Mouse (Mus musculus): ENCODE data around the gene Osbpl10. TPM values are rescaled to one million over a fixed set of nuclear protein-coding genes. Genes with fewer than 3 reads are reported as not detected.

Gene Osbpl10
- polyA plus RNA-seq, 1 experiment from 2014 or later, result 1.4 TPM

DNA sequence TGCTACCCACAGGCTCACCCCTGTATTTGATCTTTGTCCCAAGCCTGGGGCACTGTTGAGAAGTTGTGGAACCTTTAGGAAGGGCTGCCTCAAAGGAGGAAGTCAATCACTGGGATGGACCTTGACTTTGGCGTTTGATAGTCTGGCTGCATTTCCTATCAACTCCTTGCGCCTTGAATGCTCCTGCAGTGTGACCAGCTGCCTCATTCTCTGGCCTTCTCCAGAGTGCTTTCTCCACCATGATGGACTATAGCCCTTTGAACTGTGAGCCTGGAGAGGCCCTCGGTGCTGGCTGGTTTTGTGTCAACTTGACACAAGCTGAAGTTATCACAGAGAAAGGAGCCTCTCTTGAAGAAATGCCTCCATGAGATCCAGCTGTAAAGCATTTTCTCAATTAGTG is 33.7 kb upstream of the Osbpl10 start:
- peaks cover 5% of the 10 kb centered on the region; the same call in 1 of the 2 replicates for H3K4me1 ChIP-seq (ENCODE audit: control insufficient read depth, insufficient read depth, low read length)
- no peak overlapping the region for H3K4me2 ChIP-seq (ENCODE audit: low read depth, low read length)
- H3K36me3 ChIP-seq (ENCODE audit: control insufficient read depth, insufficient read depth, low read length), result no peaks in the 10 kb centered on the region
- no peak overlapping the region for H3K27ac ChIP-seq (ENCODE audit: low read length)
- H3K9ac ChIP-seq (ENCODE audit: low read length), result no peak overlapping the region
- no peaks in the 10 kb centered on the region for H3K27me3 ChIP-seq (ENCODE audit: control insufficient read depth, insufficient read depth, low read length)
- 83% methylated on average over 3 of the region's 3 CpGs for WGBS
- no peak for ATAC-seq (ENCODE audit: insufficient read depth, low FRiP score)
- no peak overlapping the region for H3K4me3 ChIP-seq (replicated peaks; ENCODE audit: low read length)
- H3K9me3 ChIP-seq (replicated peaks; ENCODE audit: control insufficient read depth, low read length), result peaks cover 4% of the 10 kb centered on the region; the same call in 1 of the 2 replicates

DNA sequence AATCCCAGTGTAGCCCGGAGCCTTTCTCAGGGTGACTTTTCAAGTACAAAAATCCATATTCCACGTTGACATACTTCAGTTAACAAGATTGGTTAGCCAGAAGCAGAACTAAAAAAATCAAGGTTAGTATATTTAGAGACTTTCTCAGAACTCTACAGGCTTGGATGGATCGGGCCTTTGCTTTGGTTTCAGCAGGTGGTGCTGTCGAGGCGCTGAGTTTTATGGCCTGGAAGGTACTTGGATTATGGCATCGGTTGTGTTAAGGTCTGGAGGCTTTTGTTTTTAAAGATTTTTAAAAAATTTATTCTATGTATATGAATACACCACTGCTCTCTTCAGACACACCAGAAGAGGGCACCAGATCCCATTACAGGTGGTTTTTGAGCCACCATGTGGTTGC is 32.8 kb upstream of the Osbpl10 start:
- H3K4me1 ChIP-seq (ENCODE audit: control insufficient read depth, insufficient read depth, low read length), result peaks cover 5% of the 10 kb centered on the region
- ATAC-seq (ENCODE audit: insufficient read depth, low FRiP score), result no peak
- WGBS, result 83% methylated on average over 6 of the region's 6 CpGs
- H3K27ac ChIP-seq (ENCODE audit: low read length), result no peak overlapping the region
- H3K4me2 ChIP-seq (ENCODE audit: low read depth, low read length), result no peak overlapping the region
- no peak overlapping the region for H3K4me3 ChIP-seq (replicated peaks; ENCODE audit: low read length)
- peaks cover 4% of the 10 kb centered on the region; the same call in 1 of the 2 replicates for H3K9me3 ChIP-seq (replicated peaks; ENCODE audit: control insufficient read depth, low read length)
- H3K9ac ChIP-seq (ENCODE audit: low read length), result no peak overlapping the region
- no peaks in the 10 kb centered on the region for H3K36me3 ChIP-seq (ENCODE audit: control insufficient read depth, insufficient read depth, low read length)
- H3K27me3 ChIP-seq (ENCODE audit: control insufficient read depth, insufficient read depth, low read length), result no peaks in the 10 kb centered on the region

DNA sequence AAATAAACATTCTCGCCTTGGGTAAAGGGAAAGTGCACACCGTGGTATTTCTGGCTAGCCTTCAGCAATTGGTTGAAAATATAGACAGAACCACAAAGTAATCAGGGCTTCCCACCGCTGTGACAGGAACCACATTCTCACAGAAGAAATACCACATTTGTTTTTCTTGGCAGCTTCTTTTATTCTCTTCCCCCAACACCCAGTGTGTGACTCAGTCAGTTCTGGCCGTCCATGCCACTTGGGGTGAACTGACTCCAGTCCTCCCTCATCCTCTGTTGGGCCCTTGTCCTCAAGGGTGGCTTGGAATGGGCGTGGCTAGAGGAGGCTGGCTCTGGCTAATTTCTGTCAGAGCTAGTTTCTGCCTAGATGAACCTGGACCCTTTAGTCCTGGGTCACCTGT is 30.0 kb upstream of the Osbpl10 start:
- WGBS, result 39% methylated on average over 5 of the region's 5 CpGs
- ATAC-seq (ENCODE audit: insufficient read depth, low FRiP score), result peak; percentile 69
- no peaks in the 10 kb centered on the region for H3K9me3 ChIP-seq (replicated peaks; ENCODE audit: control insufficient read depth, low read length)
- no peak overlapping the region for H3K4me3 ChIP-seq (replicated peaks; ENCODE audit: low read length)
- H3K4me1 ChIP-seq (ENCODE audit: control insufficient read depth, insufficient read depth, low read length), result peaks cover 5% of the 10 kb centered on the region
- no peaks in the 10 kb centered on the region for H3K36me3 ChIP-seq (ENCODE audit: control insufficient read depth, insufficient read depth, low read length)
- no peaks in the 10 kb centered on the region for H3K27me3 ChIP-seq (ENCODE audit: control insufficient read depth, insufficient read depth, low read length)
- H3K9ac ChIP-seq (ENCODE audit: low read length), result 0 out of 2 replicates have a peak overlapping the region, but pooled peaks have one; percentile 17
- no peak overlapping the region for H3K27ac ChIP-seq (ENCODE audit: low read length)
- H3K4me2 ChIP-seq (ENCODE audit: low read depth, low read length), result no peak overlapping the region

DNA sequence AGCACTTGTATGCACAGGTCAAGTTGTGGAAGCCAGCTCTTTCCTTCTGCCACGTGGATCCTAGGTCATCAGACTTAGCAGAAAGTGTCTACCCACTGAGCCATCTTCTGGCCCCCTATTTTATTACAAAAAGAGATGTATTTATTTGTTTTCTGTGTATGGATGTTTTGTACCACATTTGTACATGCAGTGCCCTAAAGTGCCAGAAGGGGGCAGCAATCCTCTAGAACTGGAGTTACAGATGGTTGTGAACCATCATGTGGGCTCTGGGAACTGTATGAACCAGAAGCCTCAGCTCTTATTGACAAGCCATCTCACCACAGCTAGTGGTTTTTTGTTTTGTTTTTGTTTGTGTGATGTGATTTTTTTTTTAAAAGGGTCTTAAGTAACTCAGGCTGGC is 25.5 kb upstream of the Osbpl10 start:
- WGBS, result 21% methylated on average over 1 of the region's 1 CpGs
- no peaks in the 10 kb centered on the region for H3K27me3 ChIP-seq (ENCODE audit: control insufficient read depth, insufficient read depth, low read length)

DNA sequence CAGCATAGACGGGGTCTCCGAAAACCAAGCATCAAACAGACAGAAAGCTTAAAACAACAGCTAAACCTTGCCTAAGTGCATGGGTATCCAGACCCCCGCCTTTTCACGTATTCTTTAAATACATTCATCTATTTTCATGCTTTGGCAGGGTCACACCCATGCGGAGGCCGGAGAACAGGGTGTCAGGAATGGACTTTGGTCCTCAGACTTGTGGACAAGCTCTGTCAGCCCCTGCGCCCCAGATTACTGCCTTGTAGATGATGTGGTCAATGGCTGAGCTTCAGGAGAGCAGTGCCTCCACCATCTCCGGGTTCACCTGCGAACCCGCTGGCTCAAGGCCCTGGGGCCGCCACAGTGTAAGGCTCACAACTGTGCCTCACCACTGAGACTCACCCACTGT is 23.0 kb upstream of the Osbpl10 start:
- ATAC-seq (ENCODE audit: insufficient read depth, low FRiP score), result no peak
- H3K9me3 ChIP-seq (replicated peaks; ENCODE audit: control insufficient read depth, low read length), result no peaks in the 10 kb centered on the region
- WGBS, result 79% methylated on average over 11 of the region's 11 CpGs
- H3K27me3 ChIP-seq (ENCODE audit: control insufficient read depth, insufficient read depth, low read length), result no peaks in the 10 kb centered on the region
- H3K4me2 ChIP-seq (ENCODE audit: low read depth, low read length), result no peak overlapping the region
- H3K36me3 ChIP-seq (ENCODE audit: control insufficient read depth, insufficient read depth, low read length), result no peaks in the 10 kb centered on the region
- no peak overlapping the region for H3K9ac ChIP-seq (ENCODE audit: low read length)
- H3K4me3 ChIP-seq (replicated peaks; ENCODE audit: low read length), result no peak overlapping the region
- no peak overlapping the region for H3K27ac ChIP-seq (ENCODE audit: low read length)
- H3K4me1 ChIP-seq (ENCODE audit: control insufficient read depth, insufficient read depth, low read length), result no peaks in the 10 kb centered on the region; the same call in 1 of the 2 replicates

More for the DNA sequence above, 25.5 kb upstream of the Osbpl10 start:
- H3K4me1 ChIP-seq (ENCODE audit: control insufficient read depth, insufficient read depth, low read length), result peaks cover 5% of the 10 kb centered on the region
- ATAC-seq (ENCODE audit: insufficient read depth, low FRiP score), result no peak
- no peak overlapping the region for H3K9ac ChIP-seq (ENCODE audit: low read length)
- H3K27ac ChIP-seq (ENCODE audit: low read length), result no peak overlapping the region
- no peak overlapping the region for H3K4me3 ChIP-seq (replicated peaks; ENCODE audit: low read length)
- no peaks in the 10 kb centered on the region for H3K9me3 ChIP-seq (replicated peaks; ENCODE audit: control insufficient read depth, low read length)
- no peak overlapping the region for H3K4me2 ChIP-seq (ENCODE audit: low read depth, low read length)
- no peaks in the 10 kb centered on the region for H3K36me3 ChIP-seq (ENCODE audit: control insufficient read depth, insufficient read depth, low read length)

DNA sequence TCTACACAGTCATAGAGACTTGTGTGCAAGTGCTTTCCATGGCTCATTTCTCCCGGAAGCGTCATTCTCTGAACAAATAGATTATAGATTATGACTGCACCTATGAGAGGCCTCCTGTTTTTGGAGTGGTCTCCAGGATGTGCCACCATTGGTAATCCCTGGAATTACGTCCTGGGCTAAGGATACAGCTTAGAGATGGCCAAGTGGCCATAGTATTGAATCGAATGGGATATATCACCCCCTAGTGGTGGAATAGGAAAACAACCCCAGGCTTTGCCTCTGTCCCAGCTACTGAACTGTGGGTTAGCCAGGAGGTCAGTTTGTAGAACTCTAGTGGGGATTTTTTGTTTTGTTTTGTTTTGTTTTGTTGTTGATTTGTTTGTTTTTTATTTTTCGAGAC is 21.4 kb upstream of the Osbpl10 start:
- H3K27me3 ChIP-seq (ENCODE audit: control insufficient read depth, insufficient read depth, low read length), result no peaks in the 10 kb centered on the region
- WGBS, result 40% methylated on average over 5 of the region's 5 CpGs
- H3K4me1 ChIP-seq (ENCODE audit: control insufficient read depth, insufficient read depth, low read length), result no peaks in the 10 kb centered on the region
- no peak overlapping the region for H3K4me2 ChIP-seq (ENCODE audit: low read depth, low read length)
- 0 out of 2 replicates have a peak, but pooled peaks cover under 1% of the 10 kb centered on the region for H3K9me3 ChIP-seq (replicated peaks; ENCODE audit: control insufficient read depth, low read length)
- H3K36me3 ChIP-seq (ENCODE audit: control insufficient read depth, insufficient read depth, low read length), result no peaks in the 10 kb centered on the region
- 0 out of 2 replicates have a peak, but pooled peaks have one; percentile 63 for ATAC-seq (ENCODE audit: insufficient read depth, low FRiP score)
- no peak overlapping the region for H3K27ac ChIP-seq (ENCODE audit: low read length)
- no peak overlapping the region for H3K4me3 ChIP-seq (replicated peaks; ENCODE audit: low read length)
- no peak overlapping the region for H3K9ac ChIP-seq (ENCODE audit: low read length)

DNA sequence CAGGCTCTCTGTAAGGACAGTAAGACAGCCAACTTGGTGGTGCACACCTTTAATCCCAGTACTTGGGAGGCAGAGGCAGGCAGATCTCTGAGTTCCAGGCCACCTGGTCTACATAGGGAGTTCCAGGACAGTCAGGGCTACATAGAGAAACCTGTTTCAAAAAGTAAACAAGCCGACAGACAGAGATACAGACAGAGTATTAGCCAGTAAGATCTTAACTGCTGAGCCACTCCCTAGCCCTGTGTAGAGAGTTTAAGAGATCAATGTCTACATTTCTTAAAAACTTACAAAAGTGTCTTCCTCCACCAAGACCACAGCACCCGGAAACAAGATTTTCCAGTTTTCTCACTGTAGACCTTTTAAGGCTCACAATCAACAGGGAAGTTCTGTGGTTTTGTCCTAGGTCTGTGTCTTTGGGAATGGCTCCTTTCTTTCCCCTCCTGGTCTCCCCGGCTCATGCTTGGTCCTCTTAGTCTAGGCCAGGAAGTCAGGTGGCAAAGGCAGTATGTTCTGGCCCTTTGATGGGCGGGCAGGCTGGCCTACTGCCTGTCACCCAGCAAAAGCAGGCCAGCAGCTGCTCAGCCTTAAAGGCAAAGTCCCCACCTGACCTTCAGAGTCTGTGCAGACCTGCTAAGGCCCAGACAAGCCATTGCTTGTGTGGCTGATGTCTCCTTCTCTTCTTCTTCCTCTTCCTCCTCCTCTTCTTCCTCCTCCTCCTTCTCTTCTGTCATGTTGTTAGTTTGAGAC is 18.2 kb upstream of the Osbpl10 start:
- Histone ChIP-seq H3K4me1 (ENCODE audit: control insufficient read depth, insufficient read depth, low read length) (no peaks in the 10 kb centered on the region), H3K4me2 (ENCODE audit: low read depth, low read length) (no peak overlapping the region), H3K27me3 (ENCODE audit: control insufficient read depth, insufficient read depth, low read length) (no peaks in the 10 kb centered on the region), H3K9ac (ENCODE audit: low read length) (0 out of 2 replicates have a peak overlapping the region, but pooled peaks have one; percentile 2), H3K27ac (ENCODE audit: low read length) (peak overlapping the region; percentile 25; the same call in 1 of the 2 replicates), H3K4me3 (replicated peaks; ENCODE audit: low read length) (no peak overlapping the region), H3K36me3 (ENCODE audit: control insufficient read depth, insufficient read depth, low read length) (no peaks in the 10 kb centered on the region), H3K9me3 (replicated peaks; ENCODE audit: control insufficient read depth, low read length) (peaks cover 4% of the 10 kb centered on the region; the same call in 1 of the 2 replicates)
- ATAC-seq (ENCODE audit: insufficient read depth, low FRiP score), result peak; percentile 49; the same call in 1 of the 2 replicates
- WGBS, result 54% methylated on average over 4 of the region's 4 CpGs

DNA sequence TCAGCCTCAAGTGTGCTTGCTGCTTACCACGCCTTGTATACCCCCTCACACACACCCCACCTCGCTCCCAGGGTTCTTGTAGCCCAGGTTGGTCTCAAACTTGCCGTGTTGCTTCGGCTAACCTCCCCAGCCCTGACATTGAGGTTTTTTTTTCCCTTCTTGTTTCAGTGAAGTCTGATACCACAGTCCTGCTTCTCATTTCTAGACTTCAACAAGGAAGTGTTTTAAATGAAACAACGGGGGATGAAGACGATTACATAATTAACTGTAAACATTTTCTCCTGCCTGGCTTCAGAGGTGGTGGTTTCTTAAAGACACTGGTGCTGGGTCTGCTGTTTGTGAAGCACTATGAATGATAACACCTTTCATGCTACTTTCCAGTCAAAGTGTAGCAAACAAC is 17.5 kb upstream of the Osbpl10 start:
- Histone ChIP-seq H3K4me2 (ENCODE audit: low read depth, low read length) (no peak overlapping the region), H3K9ac (ENCODE audit: low read length) (no peak overlapping the region), H3K4me3 (replicated peaks; ENCODE audit: low read length) (no peak overlapping the region), H3K9me3 (replicated peaks; ENCODE audit: control insufficient read depth, low read length) (peaks cover 4% of the 10 kb centered on the region; the same call in 1 of the 2 replicates), H3K27ac (ENCODE audit: low read length) (peak overlapping the region; percentile 25; the same call in 1 of the 2 replicates), H3K4me1 (ENCODE audit: control insufficient read depth, insufficient read depth, low read length) (no peaks in the 10 kb centered on the region), H3K27me3 (ENCODE audit: control insufficient read depth, insufficient read depth, low read length) (no peaks in the 10 kb centered on the region), H3K36me3 (ENCODE audit: control insufficient read depth, insufficient read depth, low read length) (no peaks in the 10 kb centered on the region)
- WGBS, result 70% methylated on average over 6 of the region's 6 CpGs
- no peak for ATAC-seq (ENCODE audit: insufficient read depth, low FRiP score)

DNA sequence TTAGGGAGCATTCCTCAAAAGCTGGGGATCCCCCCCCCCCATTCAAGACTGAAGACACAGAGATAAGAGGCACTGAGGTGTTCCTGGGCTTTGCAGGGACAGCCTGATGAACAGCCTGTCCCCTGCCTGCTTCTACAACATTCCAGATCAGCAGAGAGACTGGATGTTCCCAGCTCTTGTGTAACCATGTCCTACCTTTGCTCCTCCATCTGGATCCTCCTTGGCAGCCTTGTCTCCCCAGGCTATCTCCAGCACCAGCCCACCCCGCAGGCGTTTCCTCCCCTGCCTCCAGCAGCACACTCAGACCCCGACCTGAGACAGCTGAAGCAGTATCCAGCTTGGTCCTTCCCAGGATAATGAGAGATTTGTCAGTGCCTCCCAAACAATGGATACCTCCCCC is 14.3 kb upstream of the Osbpl10 start:
- no peak for ATAC-seq (ENCODE audit: insufficient read depth, low FRiP score)
- Histone ChIP-seq H3K27ac (ENCODE audit: low read length) (no peak overlapping the region), H3K27me3 (ENCODE audit: control insufficient read depth, insufficient read depth, low read length) (no peaks in the 10 kb centered on the region), H3K36me3 (ENCODE audit: control insufficient read depth, insufficient read depth, low read length) (no peaks in the 10 kb centered on the region), H3K9me3 (replicated peaks; ENCODE audit: control insufficient read depth, low read length) (peaks cover 7% of the 10 kb centered on the region), H3K9ac (ENCODE audit: low read length) (no peak overlapping the region), H3K4me1 (ENCODE audit: control insufficient read depth, insufficient read depth, low read length) (no peaks in the 10 kb centered on the region), H3K4me2 (ENCODE audit: low read depth, low read length) (no peak overlapping the region), H3K4me3 (replicated peaks; ENCODE audit: low read length) (no peak overlapping the region)
- WGBS, result 51% methylated on average over 3 of the region's 3 CpGs

Measured in stomach, embryonic 16.5 days (tissue).